Mouse (Mus musculus): ENCODE results near the gene Bcl11b.

The Bcl11b gene

GRCm38 (mm10) chr12:107998746-107999145 is 4.7 kb downstream of the Bcl11b start:
- peak; percentile 79 to 83 for DNase-seq (ENCODE audit: low spot score in 2 of 2)

- no peak for DNase-seq (ENCODE audit: low spot score in 2 of 2)
Observed at GRCm38 (mm10) chr12:107997901-107998300, 5.5 kb downstream of the Bcl11b start.

- DNase-seq (ENCODE audit: low spot score in 2 of 2), result no peak
Observed at GRCm38 (mm10) chr12:107997241-107997640, 6.2 kb downstream of the Bcl11b start.

- no peak for DNase-seq (ENCODE audit: low spot score in 2 of 2)
Observed at GRCm38 (mm10) chr12:107996773-107997172, 6.6 kb downstream of the Bcl11b start.

GRCm38 (mm10) chr12:107996216-107996615 is 7.2 kb downstream of the Bcl11b start:
- DNase-seq (ENCODE audit: low spot score in 2 of 2), result no peak

GRCm38 (mm10) chr12:107994421-107994820 is 9.0 kb downstream of the Bcl11b start:
- DNase-seq (ENCODE audit: low spot score in 2 of 2), result no peak

- no peak for DNase-seq (ENCODE audit: low spot score in 2 of 2)
Observed at GRCm38 (mm10) chr12:107993029-107993428, 10.4 kb downstream of the Bcl11b start.

- DNase-seq (ENCODE audit: low spot score in 2 of 2), result no peak
Observed at GRCm38 (mm10) chr12:107991191-107991590, 12.2 kb downstream of the Bcl11b start.

- no peak for DNase-seq (ENCODE audit: low spot score in 2 of 2)
Observed at GRCm38 (mm10) chr12:107983211-107983610, 20.2 kb downstream of the Bcl11b start.

- no peak for DNase-seq (ENCODE audit: low spot score in 2 of 2)
Observed at GRCm38 (mm10) chr12:107982306-107982705, 21.1 kb downstream of the Bcl11b start.

- no peak for DNase-seq (ENCODE audit: low spot score in 2 of 2)
Observed at GRCm38 (mm10) chr12:107981231-107981630, 22.2 kb downstream of the Bcl11b start.

- no peak for DNase-seq (ENCODE audit: low spot score in 2 of 2)
Observed at GRCm38 (mm10) chr12:107980261-107980961, 23.0 kb downstream of the Bcl11b start.

GRCm38 (mm10) chr12:107979710-107980260 is 23.6 kb downstream of the Bcl11b start:
- no peak for DNase-seq (ENCODE audit: low spot score in 2 of 2)

- no peak for DNase-seq (ENCODE audit: low spot score in 2 of 2)
Observed at GRCm38 (mm10) chr12:107978736-107979255, 24.6 kb downstream of the Bcl11b start.

GRCm38 (mm10) chr12:107978063-107978462 is 25.3 kb downstream of the Bcl11b start:
- no peak for DNase-seq (ENCODE audit: low spot score in 2 of 2)

- no peak for DNase-seq (ENCODE audit: low spot score in 2 of 2)
Observed at GRCm38 (mm10) chr12:107977534-107977933, 25.9 kb downstream of the Bcl11b start.

GRCm38 (mm10) chr12:107977086-107977485 is 26.3 kb downstream of the Bcl11b start:
- DNase-seq (ENCODE audit: low spot score in 2 of 2), result no peak

GRCm38 (mm10) chr12:107976571-107977001 is 26.8 kb downstream of the Bcl11b start:
- no peak for DNase-seq (ENCODE audit: low spot score in 2 of 2)

- no peak for DNase-seq (ENCODE audit: low spot score in 2 of 2)
Observed at GRCm38 (mm10) chr12:107975897-107976570, 27.4 kb downstream of the Bcl11b start.

GRCm38 (mm10) chr12:107975479-107975896 is 27.9 kb downstream of the Bcl11b start:
- DNase-seq (ENCODE audit: low spot score in 2 of 2), result no peak

- no peak for DNase-seq (ENCODE audit: low spot score in 2 of 2)
Observed at GRCm38 (mm10) chr12:107974504-107974903, 28.9 kb downstream of the Bcl11b start.

- DNase-seq (ENCODE audit: low spot score in 2 of 2), result no peak
Observed at GRCm38 (mm10) chr12:107973556-107974140, 29.8 kb downstream of the Bcl11b start.
